Mouse (Mus musculus) neural tube, embryonic 11.5 days (tissue): ENCODE results near the gene Acad11. TPM values are rescaled to one million over a fixed set of nuclear protein-coding genes. Genes with fewer than 3 reads are reported as not detected.
A peak's percentile ranks its signal among the peaks of the same experiment; 100 is the strongest.

Experiments
- ATAC-seq: fragments of 200-750 bp; cut with Nextera tagmentation; 2 replicates; pipeline ENCODE4 v1.8.0; 2017; ENCODE audit warnings: moderate number of reproducible peaks, mild to moderate bottlenecking, moderate TSS enrichment, moderate library complexity; ENCODE audit not compliant: insufficient read depth, low FRiP score, low TSS enrichment
- DNase-seq: peaks from one replicate; pipeline ENCODE4 v3.0.0-alpha.2; 2015; ENCODE audit warnings: low spot score
- H3K27ac ChIP-seq: fragments of 300-500 bp; sonication (generic); 2 replicates; pipeline ENCODE4 v1.5.1; 2014; ENCODE audit warnings: low read depth, mild to moderate bottlenecking, low read length
- H3K27me3 ChIP-seq: fragments of 300-500 bp; sonication (generic); 2 replicates; pipeline ENCODE4 v1.6.1; 2014; ENCODE audit warnings: mild to moderate bottlenecking, low read length, mixed read lengths; ENCODE audit not compliant: control insufficient read depth, insufficient read depth
- H3K36me3 ChIP-seq: fragments of 300-500 bp; sonication (generic); 2 replicates; pipeline ENCODE4 v1.6.1; 2014; ENCODE audit warnings: mild to moderate bottlenecking, low read length, moderate library complexity, mixed read lengths; ENCODE audit not compliant: control insufficient read depth, insufficient read depth
- H3K4me1 ChIP-seq: fragments of 300-500 bp; sonication (generic); 2 replicates; pipeline ENCODE4 v1.6.1; 2014; ENCODE audit warnings: low read length, mixed read lengths; ENCODE audit not compliant: control insufficient read depth, insufficient read depth
- H3K4me2 ChIP-seq: fragments of 300-500 bp; sonication (generic); 2 replicates; pipeline ENCODE4 v1.6.1; 2014; ENCODE audit warnings: low read depth, mild to moderate bottlenecking, moderate library complexity
- H3K4me3 ChIP-seq: fragments of 300-500 bp; sonication (generic); 2 replicates; pipeline ENCODE4 v1.5.1; 2014; ENCODE audit warnings: low read depth, low read length
- H3K9ac ChIP-seq: fragments of 300-500 bp; sonication (generic); 2 replicates; pipeline ENCODE4 v1.6.1; 2014; ENCODE audit warnings: mild to moderate bottlenecking, low read length
- H3K9me3 ChIP-seq: fragments of 300-500 bp; sonication (generic); 2 replicates; pipeline ENCODE4 v1.6.1; 2016; ENCODE audit warnings: low read length; ENCODE audit not compliant: control insufficient read depth
- WGBS: fragments of 180-500 bp; shearing (Covaris S2); extraction: QIAGEN DNeasy Blood & Tissue Kit; methylation state at CpG from one replicate; pipeline ENCODE4 v1.1.7; 2014; 5-methylcytosine and 5-hydroxymethylcytosine counted together
- polyA plus RNA-seq: library from polyadenylated mRNA; unstranded; fragments of >200 nt; fragmentation: Nextera tagmentation; extraction: Ambion mirVana; gene quantifications from 2 replicates; pipeline ENCODE4 v1.2.1, GENCODE M21; 2014

The Acad11 gene
- polyA plus RNA-seq, 1 experiment from 2014 or later: 8.1 TPM

DNA sequence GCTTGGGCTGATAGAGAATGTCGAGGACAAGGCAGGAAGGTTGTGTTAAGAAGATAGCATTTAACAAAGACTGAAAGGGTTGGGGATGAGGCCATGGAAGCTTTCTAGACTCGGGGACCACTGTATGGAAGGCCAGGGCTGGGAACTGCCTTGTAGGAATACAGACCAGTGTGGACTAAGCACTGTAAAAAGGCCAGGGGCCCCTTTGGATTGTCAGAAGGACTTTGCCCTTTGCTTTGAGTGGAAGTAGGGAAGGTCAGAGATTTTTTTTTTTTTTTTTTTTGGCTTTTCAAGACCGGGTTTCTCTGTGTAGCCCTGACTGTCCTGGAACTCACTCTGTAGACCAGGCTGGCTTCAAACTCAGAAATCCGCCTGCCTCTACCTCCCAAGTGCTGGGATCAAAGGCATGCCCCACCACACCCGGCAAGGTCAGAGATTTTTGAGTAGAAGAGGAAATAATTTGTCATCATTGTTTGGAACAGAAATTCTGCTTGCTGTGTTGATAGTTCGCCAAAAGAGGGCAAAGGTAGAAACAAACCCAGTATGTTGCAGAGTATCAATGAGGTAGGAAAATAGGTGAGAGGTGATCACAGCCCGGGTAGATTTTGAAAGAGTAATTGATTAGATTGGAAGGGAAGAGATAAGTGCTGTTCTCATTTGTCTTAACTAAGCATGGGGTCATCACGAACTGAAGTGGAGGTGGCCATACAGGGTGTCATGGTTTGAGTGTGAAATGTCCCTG is 7.9 kb downstream of the Acad11 start:
- Histone ChIP-seq H3K4me2 (no peak overlapping the region), H3K9me3 (no peaks in the 10 kb centered on the region), H3K27ac (no peak overlapping the region), H3K4me1 (no peaks in the 10 kb centered on the region), H3K4me3 (no peak overlapping the region), H3K36me3 (no peaks in the 10 kb centered on the region), H3K27me3 (no peaks in the 10 kb centered on the region), H3K9ac (no peak overlapping the region)
- no peak for ATAC-seq
- 80% methylated on average over 8 of the region's 8 CpGs for WGBS
- no peak for DNase-seq

- no peaks in the 10 kb centered on the region for H3K36me3 ChIP-seq
- no peaks in the 10 kb centered on the region for H3K27me3 ChIP-seq
- no peak overlapping the region for H3K27ac ChIP-seq
- DNase-seq: no peak
- no peak overlapping the region for H3K4me3 ChIP-seq
- H3K9ac ChIP-seq: no peak overlapping the region
- ATAC-seq: no peak
- 61% methylated on average over 2 of the region's 2 CpGs for WGBS
- H3K4me1 ChIP-seq: no peaks in the 10 kb centered on the region
- no peaks in the 10 kb centered on the region for H3K9me3 ChIP-seq
- no peak overlapping the region for H3K4me2 ChIP-seq
Measured at GRCm38 (mm10) chr9:104075808-104076207, 12.6 kb downstream of the Acad11 start.

GRCm38 (mm10) chr9:104078780-104079179 is 15.6 kb downstream of the Acad11 start:
- no peak overlapping the region for H3K4me3 ChIP-seq
- ATAC-seq: no peak
- H3K9ac ChIP-seq: no peak overlapping the region
- H3K36me3 ChIP-seq: no peaks in the 10 kb centered on the region
- DNase-seq: no peak
- H3K27me3 ChIP-seq: no peaks in the 10 kb centered on the region
- H3K4me2 ChIP-seq: no peak overlapping the region
- no peaks in the 10 kb centered on the region for H3K9me3 ChIP-seq
- no peaks in the 10 kb centered on the region for H3K4me1 ChIP-seq
- 100% methylated on average over 1 of the region's 1 CpGs for WGBS
- no peak overlapping the region for H3K27ac ChIP-seq

DNA sequence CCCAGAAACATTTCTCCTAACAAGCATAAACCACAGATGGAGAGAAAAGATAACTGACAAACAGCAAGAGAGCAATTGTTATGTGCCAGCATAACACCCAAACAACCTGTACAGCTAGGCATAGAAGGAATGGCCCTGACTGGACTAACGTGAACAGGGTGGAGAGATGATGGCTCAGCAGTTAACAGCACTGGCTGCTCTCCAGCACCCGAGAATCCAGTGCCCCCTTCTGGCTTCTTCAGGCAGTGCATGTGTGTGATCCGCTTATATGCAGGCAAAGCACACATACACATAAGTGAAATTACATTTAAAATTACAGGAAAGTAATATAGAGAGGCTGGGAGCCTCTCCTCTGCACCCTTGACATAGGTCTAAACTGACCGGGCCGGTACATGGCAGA is 16.2 kb downstream of the Acad11 start:
- Histone ChIP-seq H3K4me3 (no peak overlapping the region), H3K9me3 (no peaks in the 10 kb centered on the region), H3K27ac (no peak overlapping the region), H3K4me2 (no peak overlapping the region), H3K4me1 (no peaks in the 10 kb centered on the region), H3K36me3 (no peaks in the 10 kb centered on the region), H3K27me3 (no peaks in the 10 kb centered on the region), H3K9ac (no peak overlapping the region)
- DNase-seq (peak; percentile 57), ATAC-seq (no peak)
- 58% methylated on average over 5 of the region's 5 CpGs for WGBS

DNA sequence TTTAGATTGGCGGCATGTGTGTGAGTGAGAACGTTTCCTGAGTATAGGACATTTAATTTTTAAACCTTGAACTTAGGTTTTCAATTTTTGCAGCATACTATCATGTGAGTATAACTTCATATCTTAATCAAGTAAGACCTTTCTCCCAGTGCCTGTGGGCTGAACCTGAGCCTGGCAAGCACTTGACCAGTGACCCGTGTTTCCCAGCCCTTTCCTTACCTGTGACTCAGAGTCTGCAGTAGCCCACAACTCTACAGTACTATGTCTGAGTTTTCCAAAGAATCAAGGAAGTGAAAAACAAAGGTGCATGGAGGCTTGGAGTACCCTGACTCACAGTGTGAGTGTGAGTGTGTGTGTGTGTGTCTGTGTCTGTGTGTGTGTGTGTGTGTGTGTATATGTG is 16.9 kb downstream of the Acad11 start:
- H3K36me3 ChIP-seq: no peaks in the 10 kb centered on the region
- H3K9ac ChIP-seq: no peak overlapping the region
- DNase-seq (no peak), ATAC-seq (no peak)
- no peaks in the 10 kb centered on the region for H3K27me3 ChIP-seq
- no peaks in the 10 kb centered on the region for H3K9me3 ChIP-seq
- 82% methylated on average over 3 of the region's 3 CpGs for WGBS
- H3K4me1 ChIP-seq: no peaks in the 10 kb centered on the region
- no peak overlapping the region for H3K4me2 ChIP-seq
- no peak overlapping the region for H3K27ac ChIP-seq
- H3K4me3 ChIP-seq: no peak overlapping the region

GRCm38 (mm10) chr9:104085730-104086429 is 22.7 kb downstream of the Acad11 start:
- H3K4me3 ChIP-seq: no peak overlapping the region
- DNase-seq: no peak
- H3K4me1 ChIP-seq: no peaks in the 10 kb centered on the region
- H3K27ac ChIP-seq: no peak overlapping the region
- no peak overlapping the region for H3K9ac ChIP-seq
- H3K4me2 ChIP-seq: no peak overlapping the region
- H3K36me3 ChIP-seq: no peaks in the 10 kb centered on the region
- no peaks in the 10 kb centered on the region for H3K27me3 ChIP-seq
- H3K9me3 ChIP-seq: no peaks in the 10 kb centered on the region
- ATAC-seq: no peak
- 57% methylated on average over 4 of the region's 4 CpGs for WGBS

DNA sequence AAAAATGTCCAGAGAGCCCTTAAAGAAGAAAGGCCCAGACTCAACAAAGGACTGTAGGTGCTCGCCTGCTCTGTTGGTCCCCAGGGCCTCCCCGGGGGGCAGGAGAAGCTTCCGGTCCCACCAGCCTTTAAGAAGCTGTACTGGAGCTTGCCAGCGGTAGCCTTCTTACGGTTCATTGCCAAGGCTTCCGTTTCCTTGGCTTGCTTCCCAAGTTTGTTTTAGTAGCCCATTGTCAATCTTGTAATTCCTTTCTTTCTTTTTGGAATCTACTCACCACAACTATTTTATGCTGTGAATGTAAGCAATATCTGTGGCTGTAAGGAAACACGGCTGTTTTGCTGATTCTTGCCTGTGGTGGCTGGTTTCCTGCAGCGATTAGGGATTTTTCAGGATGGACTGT is 25.4 kb downstream of the Acad11 start:
- 81% methylated on average over 8 of the region's 8 CpGs for WGBS
- Histone ChIP-seq H3K27ac (no peak overlapping the region), H3K9me3 (no peaks in the 10 kb centered on the region), H3K36me3 (no peaks in the 10 kb centered on the region), H3K9ac (no peak overlapping the region), H3K4me3 (no peak overlapping the region), H3K4me2 (no peak overlapping the region), H3K4me1 (no peaks in the 10 kb centered on the region), H3K27me3 (no peaks in the 10 kb centered on the region)
- DNase-seq (no peak), ATAC-seq (no peak)

- no peak overlapping the region for H3K4me3 ChIP-seq
- H3K4me1 ChIP-seq: no peaks in the 10 kb centered on the region
- DNase-seq (no peak), ATAC-seq (no peak)
- no peaks in the 10 kb centered on the region for H3K9me3 ChIP-seq
- no peak overlapping the region for H3K9ac ChIP-seq
- no peaks in the 10 kb centered on the region for H3K27me3 ChIP-seq
- H3K27ac ChIP-seq: no peak overlapping the region
- H3K36me3 ChIP-seq: no peaks in the 10 kb centered on the region
- WGBS: 92% methylated on average over 5 of the region's 5 CpGs
- no peak overlapping the region for H3K4me2 ChIP-seq
Measured at GRCm38 (mm10) chr9:104092945-104093344, 29.8 kb downstream of the Acad11 start.

- WGBS: 83% methylated on average over 5 of the region's 5 CpGs
- Histone ChIP-seq H3K4me1 (no peaks in the 10 kb centered on the region), H3K36me3 (no peaks in the 10 kb centered on the region), H3K27me3 (no peaks in the 10 kb centered on the region), H3K4me2 (no peak overlapping the region), H3K4me3 (no peak overlapping the region), H3K9me3 (no peaks in the 10 kb centered on the region), H3K9ac (no peak overlapping the region), H3K27ac (no peak overlapping the region)
- DNase-seq (no peak), ATAC-seq (no peak)
Measured at GRCm38 (mm10) chr9:104098256-104098655, 35.1 kb downstream of the Acad11 start.
